Mouse (Mus musculus): Measurements from ENCODE around the gene Smurf2.

Smurf2 gene

GRCm38 (mm10) chr11:106905707-106906106 is 14.8 kb downstream of the Smurf2 start:
- DNase-seq: no peak

- no peak for DNase-seq
These were observed 20.7 kb downstream of the Smurf2 start for GRCm38 (mm10) chr11:106899804-106900203.

DNA sequence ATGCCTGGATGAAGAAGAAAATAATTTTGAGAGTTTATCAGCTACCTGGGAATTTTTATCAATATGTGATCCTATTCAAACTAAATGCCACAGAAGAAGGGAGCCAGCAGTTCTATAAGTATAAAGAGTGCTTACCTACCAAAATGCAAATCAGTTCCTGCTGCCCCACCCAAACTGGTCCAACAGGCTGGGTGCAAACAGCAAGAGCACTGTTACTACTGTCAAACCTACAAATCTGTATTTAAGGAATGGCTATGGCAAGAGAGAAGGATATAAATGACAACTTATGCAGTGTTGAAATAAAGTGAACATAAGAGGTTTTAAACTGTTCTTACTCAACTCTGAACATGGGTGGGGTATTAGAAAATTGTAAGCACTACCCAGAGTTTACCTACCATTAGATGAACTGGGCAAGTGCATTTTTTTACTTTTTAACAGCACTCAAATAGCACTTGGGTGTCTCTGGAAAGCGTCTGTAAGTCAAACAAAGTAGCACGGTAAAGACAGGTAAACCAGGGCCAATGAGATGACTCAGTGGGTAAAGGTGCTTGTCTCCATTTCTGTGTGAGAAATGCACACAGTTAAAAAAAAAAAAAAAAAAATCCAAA is 23.9 kb downstream of the Smurf2 start:
- no peak for DNase-seq

GRCm38 (mm10) chr11:106883656-106884055 is 36.9 kb downstream of the Smurf2 start:
- no peak for DNase-seq

DNA sequence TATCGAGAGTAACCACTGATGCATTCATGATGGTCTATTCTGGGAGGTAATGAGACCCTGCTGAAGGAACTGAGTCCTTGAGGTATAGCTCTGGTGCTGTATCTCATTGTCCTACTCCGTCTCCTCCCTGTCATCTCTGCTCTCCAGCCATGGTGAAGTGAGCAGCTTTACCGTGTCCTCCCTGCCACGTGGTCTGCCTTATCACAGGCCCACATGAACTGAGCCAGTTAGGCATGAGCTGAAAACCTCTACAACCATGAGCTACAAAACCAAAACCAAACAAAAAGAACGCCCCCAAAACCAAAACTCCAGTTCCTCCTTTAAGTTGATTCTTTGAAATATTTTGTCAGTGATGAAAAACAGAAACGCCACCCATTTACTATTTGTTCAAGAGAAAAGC is 47.9 kb downstream of the Smurf2 start:
- no peak for DNase-seq

- DNase-seq: no peak
These were observed 69.1 kb downstream of the Smurf2 start for GRCm38 (mm10) chr11:106851438-106851837.

- DNase-seq: no peak
These were observed 78.5 kb downstream of the Smurf2 start for GRCm38 (mm10) chr11:106842002-106842401.

- no peak for DNase-seq
These were observed 92.4 kb downstream of the Smurf2 start for GRCm38 (mm10) chr11:106828079-106828478.

GRCm38 (mm10) chr11:106824403-106824802 is 96.1 kb downstream of the Smurf2 start:
- DNase-seq: no peak

DNA sequence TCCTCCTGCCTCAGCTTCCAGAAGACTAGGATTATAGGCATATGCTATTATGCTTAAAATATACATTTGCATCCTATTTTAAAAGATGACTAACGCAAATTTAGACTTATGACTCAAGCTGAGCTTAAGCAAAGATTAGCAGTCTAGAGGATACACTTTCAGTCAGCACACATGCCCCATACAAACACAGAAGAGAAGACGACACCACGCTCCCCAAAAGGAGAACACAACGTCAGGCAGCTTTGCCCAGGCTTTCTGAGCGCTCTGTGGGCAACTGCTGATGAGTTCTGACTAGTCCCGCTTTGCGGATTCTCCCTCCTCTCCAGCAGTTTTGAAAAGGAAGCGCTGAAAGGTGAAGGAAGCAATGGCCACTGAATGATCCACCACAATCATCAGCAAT is 96.8 kb downstream of the Smurf2 start:
- DNase-seq: no peak

DNA sequence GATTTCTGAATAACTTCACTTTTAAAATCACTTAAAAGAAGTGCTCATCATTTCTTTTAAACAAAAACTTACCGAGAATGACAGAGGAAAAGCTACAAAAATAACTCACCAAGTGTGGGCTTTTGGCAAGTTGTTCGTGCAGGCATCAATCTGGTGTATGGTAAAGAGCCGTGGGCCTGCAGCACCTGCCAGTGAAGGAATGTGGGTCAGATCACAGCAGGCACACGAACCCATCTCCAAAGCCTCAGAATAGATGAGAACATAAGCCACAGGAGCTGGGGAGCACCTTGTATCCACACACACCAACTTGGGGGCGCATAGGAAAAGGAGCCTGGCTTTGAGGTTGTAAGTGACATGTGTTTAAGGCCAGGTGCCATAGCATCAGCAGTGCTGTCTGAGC is 97.6 kb downstream of the Smurf2 start:
- DNase-seq: peak; percentile 90

DNA sequence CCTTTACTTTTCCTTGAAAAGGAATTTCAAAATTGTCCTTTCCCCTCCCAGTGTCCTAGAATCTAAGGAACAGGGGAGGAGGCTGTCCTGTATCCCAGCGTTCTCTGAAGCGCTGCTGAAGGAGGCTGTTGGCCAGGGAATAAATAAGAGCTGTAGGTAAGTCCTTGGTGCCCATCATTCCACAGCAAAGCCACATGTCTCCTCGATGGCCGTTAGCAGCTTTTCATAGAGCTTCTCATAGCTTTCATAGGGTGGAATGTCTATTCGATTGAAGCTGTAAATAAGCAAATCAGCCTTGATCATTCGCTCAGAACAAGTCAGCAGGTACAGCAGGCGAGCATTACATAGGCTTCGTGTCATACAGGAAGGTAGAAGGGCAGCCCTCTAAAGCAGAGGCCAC is 98.0 kb downstream of the Smurf2 start:
- DNase-seq: no peak

DNA sequence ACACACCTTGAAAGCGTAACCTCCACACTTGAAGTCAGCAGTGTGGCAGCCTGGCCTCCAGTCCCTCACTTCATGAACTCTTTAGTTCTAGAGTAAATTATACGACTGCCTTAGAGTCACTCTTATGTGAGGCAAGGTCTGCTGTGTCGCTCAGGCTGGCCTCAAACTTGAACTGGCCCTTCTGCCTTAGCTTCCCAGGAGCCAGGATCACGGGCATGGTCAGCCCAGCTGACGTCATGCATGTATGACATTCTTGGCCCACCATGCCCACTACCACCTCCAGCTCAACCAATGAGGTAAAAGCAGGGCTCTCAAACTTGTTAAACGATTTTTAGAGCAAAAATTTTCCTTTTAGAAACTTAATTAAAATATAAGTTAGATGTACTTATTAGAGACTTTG is 99.1 kb downstream of the Smurf2 start:
- DNase-seq: no peak

DNA sequence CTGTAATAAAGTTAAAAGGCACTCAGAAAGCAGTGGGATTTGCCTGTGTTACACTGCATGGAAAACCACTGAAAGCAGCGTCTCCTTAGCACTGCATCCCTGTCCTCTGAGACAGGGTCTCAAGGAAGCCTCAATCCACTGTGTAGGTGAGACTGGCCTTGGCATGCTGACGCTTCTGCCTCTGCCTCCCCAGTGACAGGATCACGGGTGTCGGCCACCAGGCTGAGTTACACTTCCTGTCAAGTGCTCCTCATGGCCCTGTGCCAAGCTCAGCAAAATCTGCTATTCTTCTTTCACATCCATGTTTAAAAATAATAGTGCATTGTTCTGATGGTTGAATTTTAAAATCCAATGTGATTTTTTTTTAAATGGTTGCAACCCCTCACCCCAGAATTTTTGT is 99.5 kb downstream of the Smurf2 start:
- DNase-seq: peak; percentile 54

DNA sequence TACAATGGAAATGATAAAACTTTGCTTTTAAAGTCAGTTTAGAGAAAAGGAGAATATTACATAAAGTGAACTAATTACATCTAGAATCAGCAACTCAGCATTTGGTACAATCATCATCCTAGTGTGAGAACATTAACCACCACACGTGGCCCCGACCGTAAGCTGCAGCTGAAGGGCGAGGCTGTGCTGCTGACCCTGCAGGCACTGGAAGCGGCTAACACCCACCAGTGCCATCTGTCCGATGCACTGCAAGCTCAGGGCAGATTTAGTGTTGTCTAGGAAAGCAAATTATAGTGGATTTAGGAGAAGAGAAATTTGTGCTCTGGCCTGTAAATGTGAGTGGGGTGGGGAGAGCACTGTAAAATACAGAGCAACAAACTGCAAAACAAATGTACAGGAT is 100.3 kb downstream of the Smurf2 start:
- DNase-seq: no peak

- DNase-seq: no peak
These were observed 100.9 kb downstream of the Smurf2 start for GRCm38 (mm10) chr11:106819595-106819994.

DNA sequence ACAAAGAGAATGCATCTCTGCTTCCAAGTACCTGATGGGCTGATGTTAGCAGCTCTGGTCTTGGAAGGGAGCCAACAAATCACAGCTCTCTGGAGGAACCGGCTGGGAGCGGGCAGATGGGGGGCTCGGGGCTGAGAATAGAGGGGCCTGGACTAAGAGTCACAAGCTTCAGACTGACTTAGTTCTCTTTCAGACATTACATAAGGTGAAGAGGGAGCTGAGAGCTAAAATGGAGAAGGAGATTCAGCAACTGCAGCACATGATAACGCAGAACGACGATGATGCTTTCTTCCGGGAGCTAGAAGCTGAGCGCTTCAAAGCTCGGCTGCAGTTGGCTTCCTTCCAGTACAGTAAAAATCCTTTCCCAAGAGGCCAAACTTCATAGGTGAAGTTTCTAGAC is 102.2 kb downstream of the Smurf2 start:
- no peak for DNase-seq

DNA sequence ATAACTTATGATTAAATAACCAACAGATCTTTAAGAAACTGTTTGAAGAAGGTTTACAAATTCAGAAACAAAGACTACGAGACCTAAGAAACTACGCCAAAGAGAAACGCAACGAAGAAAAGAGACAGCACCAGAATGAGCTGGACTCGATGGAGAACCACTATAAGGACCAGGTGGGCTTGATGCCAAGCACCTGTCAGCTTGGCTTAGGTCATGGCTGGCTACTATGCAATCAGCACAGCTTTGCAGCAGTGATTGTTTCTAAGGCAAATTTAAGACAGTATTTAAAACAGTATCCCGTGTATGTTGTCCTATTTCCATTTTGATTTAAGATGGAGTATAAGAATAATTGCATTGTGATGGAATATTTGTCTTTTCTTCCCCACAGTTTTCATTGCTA is 102.7 kb downstream of the Smurf2 start:
- peak; percentile 78 for DNase-seq

DNA sequence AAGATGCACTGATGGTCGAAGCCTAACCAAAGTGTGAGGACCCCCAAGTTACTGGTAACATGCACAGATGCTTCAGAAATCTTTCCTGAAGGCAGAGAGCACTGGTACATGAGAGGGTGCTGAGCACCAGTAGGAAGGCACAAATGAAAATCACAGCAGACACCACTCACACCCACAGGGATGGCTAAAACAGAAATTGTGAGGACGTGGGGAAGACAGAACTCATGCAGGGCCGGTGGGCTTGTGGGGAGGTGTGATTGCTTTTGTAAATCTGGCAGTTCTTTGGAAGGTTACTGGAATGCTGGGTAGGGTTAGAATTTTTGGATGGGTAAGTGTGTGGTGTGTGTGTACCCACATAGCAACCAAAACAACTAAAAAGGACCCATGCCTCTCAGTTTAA is 103.4 kb downstream of the Smurf2 start:
- DNase-seq: no peak

- DNase-seq: no peak
These were observed 104.2 kb downstream of the Smurf2 start for GRCm38 (mm10) chr11:106816316-106816715.

DNA sequence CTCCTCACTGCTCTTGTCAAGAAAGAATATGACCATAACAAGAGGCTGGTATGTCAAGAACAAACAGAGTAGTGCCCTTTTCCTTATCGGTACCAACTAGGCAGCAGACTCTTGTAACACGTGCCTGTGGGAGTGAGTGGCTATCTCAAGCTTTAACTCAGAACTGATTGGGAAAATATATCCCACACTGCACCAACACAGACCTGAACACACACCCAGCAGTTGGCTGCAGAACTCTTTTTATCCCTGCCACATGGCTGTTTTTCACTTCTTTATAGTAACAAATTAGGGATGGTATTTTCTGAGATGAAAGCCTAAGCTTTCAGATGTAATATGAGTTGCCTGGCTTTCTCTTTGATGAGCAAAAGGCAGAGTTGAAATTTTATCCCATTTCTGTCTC is 104.8 kb downstream of the Smurf2 start:
- DNase-seq: no peak

DNA sequence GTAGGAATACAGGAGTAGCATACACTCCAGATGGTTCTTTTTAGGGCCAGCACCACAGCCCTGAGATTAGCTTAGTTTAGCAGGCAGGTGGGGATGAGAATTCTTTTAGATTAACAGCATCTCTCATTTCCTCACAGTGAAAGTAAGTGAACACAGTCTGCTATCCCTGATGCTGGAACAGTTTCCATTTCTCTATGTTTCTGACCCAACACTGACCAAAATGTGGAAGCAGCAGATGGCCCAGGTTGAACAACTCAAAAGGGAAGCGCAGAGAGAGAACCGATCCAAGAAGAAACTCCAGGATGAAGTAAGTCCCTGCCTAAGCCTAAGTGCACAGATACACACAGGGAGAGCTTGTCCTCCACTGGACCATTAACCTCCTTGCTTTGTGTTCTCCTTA is 105.2 kb downstream of the Smurf2 start:
- DNase-seq: peak; percentile 43

GRCm38 (mm10) chr11:106814601-106815320 is 105.8 kb downstream of the Smurf2 start:
- peak; percentile 90 for DNase-seq

DNA sequence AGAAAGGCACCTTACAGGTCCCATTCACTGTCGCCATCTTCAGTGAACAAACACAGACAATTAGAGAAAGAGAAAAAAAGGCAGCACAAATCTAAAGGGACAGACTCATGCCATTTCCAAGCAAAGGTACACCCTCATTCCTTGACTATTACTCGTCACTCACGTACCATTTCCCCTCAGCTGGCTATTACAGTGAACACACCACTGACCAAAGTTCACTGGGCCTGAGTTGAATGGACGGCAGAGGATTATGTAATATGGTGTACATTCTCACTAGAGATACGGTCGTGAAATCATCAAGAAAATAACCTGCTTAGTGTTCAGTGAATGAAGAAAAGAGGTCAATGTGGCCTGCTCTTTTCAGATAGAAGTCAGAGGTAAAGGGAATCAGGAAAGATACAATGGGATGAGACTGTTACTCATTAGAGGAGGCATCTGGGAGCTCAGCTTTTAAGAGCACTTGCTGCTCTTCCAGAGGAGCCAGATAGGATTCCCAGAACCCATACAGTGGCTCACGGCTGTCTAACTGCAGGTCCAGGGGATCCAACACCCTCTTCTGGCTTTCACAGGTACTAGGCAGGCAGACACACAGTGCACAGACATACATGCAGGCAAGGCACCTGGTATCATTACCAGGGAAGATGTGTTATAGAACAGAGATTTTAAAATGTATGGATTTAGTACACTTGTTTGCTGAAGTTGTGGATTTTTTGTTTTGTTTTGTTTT is 107.9 kb downstream of the Smurf2 start:
- no peak for DNase-seq
